Mouse (Mus musculus): Measurements from ENCODE around the gene 1700020D05Rik. TPM values are rescaled to one million over a fixed set of nuclear protein-coding genes. Genes with fewer than 3 reads are reported as not detected.

1700020D05Rik gene
- total and polyA plus RNA-seq, 2 experiments from 2014 or later = 0.20 to 7.3 TPM

GRCm38 (mm10) chr19:5486771-5487170 is 16.8 kb downstream of the 1700020D05Rik start:
- Histone ChIP-seq H3K27ac (ENCODE audit: low read depth, low read length) (no peak overlapping the region), H3K9me3 (ENCODE audit: low read length) (no peaks in the 10 kb centered on the region), H3K36me3 (ENCODE audit: insufficient read depth, low read length) (peaks cover 33% of the 10 kb centered on the region), H3K9ac (replicated peaks; ENCODE audit: low read length, poor library complexity, severe bottlenecking) (no peak overlapping the region; the same call in 1 of the 2 replicates), H3K4me1 (ENCODE audit: insufficient read depth, low read length) (peaks cover 3% of the 10 kb centered on the region; the same call in 1 of the 2 replicates), H3K27me3 (ENCODE audit: insufficient read depth, low read length) (no peaks in the 10 kb centered on the region), H3K4me2 (ENCODE audit: low read depth, low read length, poor library complexity, severe bottlenecking) (peak overlapping the region; percentile 83; the same call in 1 of the 2 replicates), H3K4me3 (ENCODE audit: low read depth, low read length) (peak overlapping the region; percentile 52; the same call in 1 of the 2 replicates)
- 78% methylated on average over 4 of the region's 4 CpGs for WGBS
- ATAC-seq (ENCODE audit: low FRiP score) = no peak
- no peak for TF ChIP-seq CTCF (IDR thresholded peaks at IDR 0.05)
- DNase-seq (ENCODE audit: low spot score) = no peak

- Histone ChIP-seq H3K4me3 (ENCODE audit: low read depth, low read length) (no peak overlapping the region), H3K27me3 (ENCODE audit: insufficient read depth, low read length) (no peaks in the 10 kb centered on the region), H3K4me1 (ENCODE audit: insufficient read depth, low read length) (peaks cover 3% of the 10 kb centered on the region; the same call in 1 of the 2 replicates), H3K9ac (replicated peaks; ENCODE audit: low read length, poor library complexity, severe bottlenecking) (no peak overlapping the region), H3K27ac (ENCODE audit: low read depth, low read length) (no peak overlapping the region), H3K4me2 (ENCODE audit: low read depth, low read length, poor library complexity, severe bottlenecking) (no peak overlapping the region), H3K36me3 (ENCODE audit: insufficient read depth, low read length) (peaks cover 38% of the 10 kb centered on the region), H3K9me3 (ENCODE audit: low read length) (no peaks in the 10 kb centered on the region)
- DNase-seq (ENCODE audit: low spot score) (no peak), ATAC-seq (ENCODE audit: low FRiP score) (no peak)
- no peak for TF ChIP-seq CTCF (IDR thresholded peaks at IDR 0.05)
- 89% methylated on average over 8 of the region's 8 CpGs for WGBS
Measured at GRCm38 (mm10) chr19:5486286-5486685, 17.3 kb downstream of the 1700020D05Rik start.

- Histone ChIP-seq H3K4me1 (ENCODE audit: insufficient read depth, low read length) (peaks cover 3% of the 10 kb centered on the region; the same call in 1 of the 2 replicates), H3K36me3 (ENCODE audit: insufficient read depth, low read length) (peaks cover 43% of the 10 kb centered on the region), H3K27me3 (ENCODE audit: insufficient read depth, low read length) (no peaks in the 10 kb centered on the region), H3K9ac (replicated peaks; ENCODE audit: low read length, poor library complexity, severe bottlenecking) (no peak overlapping the region), H3K9me3 (ENCODE audit: low read length) (no peaks in the 10 kb centered on the region), H3K27ac (ENCODE audit: low read depth, low read length) (no peak overlapping the region), H3K4me2 (ENCODE audit: low read depth, low read length, poor library complexity, severe bottlenecking) (no peak overlapping the region), H3K4me3 (ENCODE audit: low read depth, low read length) (no peak overlapping the region)
- no peak for DNase-seq (ENCODE audit: low spot score)
- 94% methylated on average over 7 of the region's 7 CpGs for WGBS
- ATAC-seq (ENCODE audit: low FRiP score) = no peak
- no peak for TF ChIP-seq CTCF (IDR thresholded peaks at IDR 0.05)
Measured at GRCm38 (mm10) chr19:5485821-5486220, 17.8 kb downstream of the 1700020D05Rik start.

- WGBS = 92% methylated on average over 8 of the region's 8 CpGs
- no peak for ATAC-seq (ENCODE audit: low FRiP score)
- Histone ChIP-seq H3K27me3 (ENCODE audit: insufficient read depth, low read length) (no peaks in the 10 kb centered on the region), H3K4me3 (ENCODE audit: low read depth, low read length) (no peak overlapping the region), H3K9me3 (ENCODE audit: low read length) (no peaks in the 10 kb centered on the region), H3K4me2 (ENCODE audit: low read depth, low read length, poor library complexity, severe bottlenecking) (no peak overlapping the region), H3K9ac (replicated peaks; ENCODE audit: low read length, poor library complexity, severe bottlenecking) (no peak overlapping the region), H3K36me3 (ENCODE audit: insufficient read depth, low read length) (peaks cover 47% of the 10 kb centered on the region), H3K4me1 (ENCODE audit: insufficient read depth, low read length) (peaks cover 3% of the 10 kb centered on the region; the same call in 1 of the 2 replicates), H3K27ac (ENCODE audit: low read depth, low read length) (no peak overlapping the region)
- TF ChIP-seq CTCF (IDR thresholded peaks at IDR 0.05) = no peak
- no peak for DNase-seq (ENCODE audit: low spot score)
Measured at GRCm38 (mm10) chr19:5485371-5485770, 18.2 kb downstream of the 1700020D05Rik start.

- H3K4me2 ChIP-seq (ENCODE audit: low read depth, low read length, poor library complexity, severe bottlenecking) = no peak overlapping the region
- H3K4me1 ChIP-seq (ENCODE audit: insufficient read depth, low read length) = peaks cover 3% of the 10 kb centered on the region; the same call in 1 of the 2 replicates
- no peak overlapping the region for H3K27ac ChIP-seq (ENCODE audit: low read depth, low read length)
- H3K9ac ChIP-seq (replicated peaks; ENCODE audit: low read length, poor library complexity, severe bottlenecking) = no peak overlapping the region
- no peak overlapping the region for H3K4me3 ChIP-seq (ENCODE audit: low read depth, low read length)
- TF ChIP-seq CTCF (IDR thresholded peaks at IDR 0.05) = no peak
- H3K9me3 ChIP-seq (ENCODE audit: low read length) = no peaks in the 10 kb centered on the region
- ATAC-seq (ENCODE audit: low FRiP score) = no peak
- 90% methylated on average over 5 of the region's 5 CpGs for WGBS
- DNase-seq (ENCODE audit: low spot score) = no peak
- H3K27me3 ChIP-seq (ENCODE audit: insufficient read depth, low read length) = no peaks in the 10 kb centered on the region
- H3K36me3 ChIP-seq (ENCODE audit: insufficient read depth, low read length) = peaks cover 53% of the 10 kb centered on the region
Measured at GRCm38 (mm10) chr19:5484496-5484895, 19.1 kb downstream of the 1700020D05Rik start.

GRCm38 (mm10) chr19:5483386-5484359 is 19.9 kb downstream of the 1700020D05Rik start:
- H3K27ac ChIP-seq (ENCODE audit: low read depth, low read length) = no peak overlapping the region
- H3K4me3 ChIP-seq (ENCODE audit: low read depth, low read length) = no peak overlapping the region
- no peak for ATAC-seq (ENCODE audit: low FRiP score)
- DNase-seq (ENCODE audit: low spot score) = no peak
- no peak overlapping the region for H3K4me2 ChIP-seq (ENCODE audit: low read depth, low read length, poor library complexity, severe bottlenecking)
- no peaks in the 10 kb centered on the region for H3K9me3 ChIP-seq (ENCODE audit: low read length)
- no peak for TF ChIP-seq CTCF (IDR thresholded peaks at IDR 0.05)
- WGBS = 92% methylated on average over 19 of the region's 19 CpGs
- H3K27me3 ChIP-seq (ENCODE audit: insufficient read depth, low read length) = no peaks in the 10 kb centered on the region
- H3K36me3 ChIP-seq (ENCODE audit: insufficient read depth, low read length) = peaks cover 57% of the 10 kb centered on the region
- H3K4me1 ChIP-seq (ENCODE audit: insufficient read depth, low read length) = peaks cover 3% of the 10 kb centered on the region; the same call in 1 of the 2 replicates
- no peak overlapping the region for H3K9ac ChIP-seq (replicated peaks; ENCODE audit: low read length, poor library complexity, severe bottlenecking)
